Mouse (Mus musculus): Measurements from ENCODE around the gene Clec4g.

DNA sequence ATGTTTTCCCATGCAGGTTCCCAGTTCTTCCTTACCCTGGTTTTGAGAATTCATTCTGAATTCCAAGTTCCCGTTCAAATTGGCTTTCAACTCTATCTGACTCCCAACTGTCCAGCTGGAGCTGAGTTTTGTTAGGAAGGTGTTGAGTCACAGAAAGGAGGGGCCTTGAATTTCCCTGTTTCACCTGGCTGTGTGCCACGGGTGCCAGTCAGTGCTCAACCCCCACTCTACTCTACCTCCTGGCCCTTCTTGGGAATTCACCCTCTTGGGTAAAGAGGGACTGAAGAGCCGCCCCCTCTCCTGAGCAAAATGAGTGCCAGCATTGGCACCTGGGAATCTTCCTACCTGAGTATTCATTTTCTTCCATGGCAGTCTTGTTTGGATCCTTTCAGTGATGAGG, 29.7 kb downstream of the Clec4g start:
- TF ChIP-seq POLR2A (IDR thresholded peaks at IDR 0.05; ENCODE audit: insufficient read depth, low read depth, low read length) (no peak), CTCF (IDR thresholded peaks at IDR 0.05; ENCODE audit: insufficient read depth, low read depth, low read length) (no peak)
